Mouse (Mus musculus) cerebellum, adult 2 months (tissue): Measurements from ENCODE around the gene Slc39a2. TPM values are rescaled to one million over a fixed set of nuclear protein-coding genes. Genes with fewer than 3 reads are reported as not detected.
"Not testable (repeated sequence)": the region's sequence is repeated elsewhere in the genome, so short reads cannot be mapped to it uniquely, and the experiment has no call there.

Source experiments
- DNase-seq, 2 experiments: peaks; one replicate each; pipeline ENCODE4 v3.0.0; 2021
- H3K27ac ChIP-seq: fragments of 200-500 bp; 2 replicates; pipeline ENCODE4 v1.5.1; 2012; ENCODE audit warnings: low read length, control low read depth, inconsistent platforms; ENCODE audit not compliant: insufficient read depth
- H3K27me3 ChIP-seq: fragments of 200-500 bp; 2 replicates; pipeline ENCODE4 v1.6.1; 2012; ENCODE audit warnings: inconsistent platforms, mild to moderate bottlenecking, low read length, moderate library complexity; ENCODE audit not compliant: control insufficient read depth, insufficient read depth
- H3K4me1 ChIP-seq: fragments of 200-500 bp; 2 replicates; pipeline ENCODE4 v1.6.1; 2011; ENCODE audit warnings: low read length; ENCODE audit not compliant: control insufficient read depth, insufficient read depth
- H3K4me3 ChIP-seq: fragments of 200-500 bp; replicated peaks from 2 replicates; pipeline ENCODE3; 2011; ENCODE audit warnings: mild to moderate bottlenecking, low read depth, low read length, control low read depth; ENCODE audit not compliant: insufficient read depth
- CTCF ChIP-seq: fragments of 200-500 bp; IDR thresholded peaks from 2 replicates; pipeline ENCODE4 v1.5.1; 2011; ENCODE audit warnings: low read depth, mild to moderate bottlenecking, control low read depth, low read length, moderate library complexity, borderline replicate concordance; ENCODE audit not compliant: insufficient read depth
- POLR2A ChIP-seq: fragments of 200-500 bp; IDR thresholded peaks from 2 replicates; pipeline ENCODE4 v1.6.1; 2011; ENCODE audit warnings: low read length, control low read depth, borderline replicate concordance; ENCODE audit not compliant: insufficient read depth
- WGBS: fragments of 180-500 bp; shearing (Covaris S2); methylation state at CpG from one replicate; pipeline ENCODE4 v1.1.7; 2018; 5-methylcytosine and 5-hydroxymethylcytosine counted together
- polyA plus RNA-seq: library from polyadenylated mRNA; depleted of rRNA; stranded (reverse); fragments of >200 nt; gene quantifications from 2 replicates; pipeline ENCODE4 v1.2.3, GENCODE M21; 2012; rRNA removed

Slc39a2 gene
- 13.8 and 15.0 TPM in 2 replicates for polyA plus RNA-seq

DNA sequence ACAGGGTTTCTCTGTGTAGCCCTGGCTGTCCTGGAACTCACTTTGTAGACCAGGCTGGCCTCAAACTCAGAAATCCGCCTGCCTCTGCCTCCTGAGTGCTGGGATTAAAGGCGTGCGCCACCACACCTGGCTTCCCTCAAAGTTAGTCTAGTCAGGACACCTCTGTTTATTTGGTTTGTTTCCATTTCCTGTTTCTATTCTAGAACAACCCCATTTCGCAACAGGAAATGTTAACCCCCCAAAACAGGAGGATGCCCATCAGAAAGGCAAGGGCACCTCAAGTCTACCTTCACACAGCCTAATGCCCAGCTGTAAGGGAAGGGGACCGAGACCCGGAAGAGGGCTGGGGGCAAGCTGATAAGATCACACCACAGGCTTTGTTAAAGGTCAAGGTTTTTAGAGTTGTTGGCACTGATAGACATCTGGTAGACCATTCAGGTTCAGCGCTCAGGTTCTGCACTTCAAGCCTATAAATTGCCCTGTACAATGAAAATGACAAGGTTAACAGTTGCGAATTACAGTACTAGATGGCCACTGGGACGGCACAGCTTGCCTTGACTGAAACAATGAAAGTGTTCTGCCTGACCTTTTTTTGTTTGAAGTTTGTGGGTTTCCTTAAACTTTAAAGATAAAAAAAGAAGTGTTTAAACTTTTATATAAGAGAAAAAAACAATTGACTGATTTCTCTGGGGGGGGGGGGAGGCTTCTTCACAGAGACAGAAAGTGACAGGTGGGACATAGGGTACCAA is at the start of gene Slc39a2:
TSS of gene Slc39a2 (plus strand) at position 699 of the 749 bp plus-strand sequence.
- 92% methylated on average over 9 of the region's 9 CpGs for WGBS
- TF ChIP-seq POLR2A (no peak), CTCF (no peak)

DNA sequence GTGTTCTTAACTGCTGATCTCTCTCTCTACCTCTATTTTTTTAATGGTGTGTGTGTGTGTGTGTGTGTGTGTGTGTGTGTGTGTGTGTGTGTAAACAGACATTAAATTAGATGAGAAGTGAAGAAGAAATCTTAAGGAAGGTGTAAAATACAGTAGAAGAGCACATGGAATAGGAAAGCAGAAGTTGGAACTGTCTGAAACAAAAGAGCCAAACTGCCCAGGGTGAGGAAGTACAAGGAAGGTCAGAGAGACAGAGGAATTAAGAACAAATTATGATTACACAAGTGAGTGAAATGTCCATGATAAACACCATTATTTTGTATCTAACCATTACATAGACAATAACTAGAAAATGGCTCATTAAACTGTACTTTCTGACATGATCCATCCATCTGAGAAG is 48.8 kb upstream of the Slc39a2 start:
- no peaks in the 10 kb centered on the region for H3K27me3 ChIP-seq
- no peaks in the 10 kb centered on the region for H3K4me1 ChIP-seq
- no peak overlapping the region for H3K27ac ChIP-seq
- TF ChIP-seq CTCF (no peak), POLR2A (no peak)
- no peak for DNase-seq
- no peak overlapping the region for H3K4me3 ChIP-seq

More for the DNA sequence above, at the start of gene Slc39a2:
- H3K27ac ChIP-seq = no peak within 1 kb of the TSS
- H3K4me3 ChIP-seq = no peak within 1 kb of the TSS
- DNase-seq = no peak
- no peaks in the 10 kb centered on the region for H3K4me1 ChIP-seq
- no peaks in the 10 kb centered on the region for H3K27me3 ChIP-seq

DNA sequence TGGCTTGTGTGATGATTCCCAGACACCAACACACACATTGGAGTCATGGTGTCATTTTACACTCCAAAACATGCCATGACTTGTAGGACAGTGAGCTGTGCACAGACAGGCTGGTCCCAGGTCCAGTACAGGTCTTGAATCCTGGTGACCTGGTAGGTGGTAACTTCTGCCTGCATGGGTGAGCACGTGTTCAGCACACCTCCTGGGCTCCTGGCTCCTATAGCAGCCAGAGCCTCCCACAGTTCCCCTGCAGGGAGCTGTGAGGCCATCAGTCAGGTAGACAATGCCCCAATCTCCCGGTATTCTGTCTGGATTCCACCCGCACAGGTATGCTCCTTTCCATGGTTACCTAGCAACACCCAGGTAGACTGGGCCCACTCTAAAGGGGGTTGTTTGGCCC is 46.1 kb upstream of the Slc39a2 start:
- no peaks in the 10 kb centered on the region for H3K4me1 ChIP-seq
- no peak overlapping the region for H3K4me3 ChIP-seq
- TF ChIP-seq POLR2A (no peak), CTCF (no peak)
- no peak for DNase-seq
- H3K27me3 ChIP-seq = no peaks in the 10 kb centered on the region
- WGBS = 62% methylated on average over 3 of the region's 3 CpGs
- no peak overlapping the region for H3K27ac ChIP-seq

DNA sequence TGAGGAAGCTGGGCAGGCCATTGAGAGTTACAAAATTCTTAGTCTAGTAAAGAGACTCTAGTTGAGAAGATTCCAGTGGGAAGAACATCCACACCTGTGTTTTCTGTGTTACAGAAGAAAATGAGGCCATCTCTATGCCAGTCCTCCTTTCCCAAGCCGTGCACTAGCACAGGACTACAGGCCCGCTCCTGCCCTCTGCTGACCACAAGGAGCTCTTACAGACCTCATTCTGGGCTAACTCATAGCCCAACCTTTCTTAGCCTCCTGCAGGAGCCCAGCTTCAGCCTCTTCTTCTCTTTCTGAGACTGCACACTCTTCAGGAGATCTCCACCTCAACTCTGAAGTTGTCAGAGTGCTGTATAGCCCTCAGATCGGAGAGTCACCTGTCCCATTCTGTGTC is 41.7 kb upstream of the Slc39a2 start:
- H3K4me1 ChIP-seq, H3K4me3 ChIP-seq, H3K27me3 ChIP-seq, DNase-seq, H3K27ac ChIP-seq: not testable (repeated sequence)
- WGBS = 41% methylated on average over 3 of the region's 3 CpGs

DNA sequence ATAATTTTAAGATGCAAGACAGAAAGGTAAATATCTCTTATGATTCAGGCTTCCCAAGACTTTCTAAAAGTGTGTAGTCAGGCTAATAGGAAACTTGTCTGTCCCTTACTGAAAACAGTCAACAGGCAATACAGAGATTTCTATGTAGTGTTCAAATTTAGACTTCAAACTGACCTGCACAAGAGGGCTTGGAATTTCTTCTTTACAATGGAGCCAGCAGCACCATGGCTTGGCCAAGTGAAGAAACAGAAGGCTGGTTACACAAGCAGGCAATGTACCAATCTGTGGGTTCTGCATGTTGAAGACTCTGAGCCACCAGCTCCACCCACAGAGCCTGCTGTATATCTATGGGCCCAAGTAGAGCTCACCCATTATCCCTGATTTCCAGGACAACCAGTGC is 39.3 kb upstream of the Slc39a2 start, which contains the start of gene Ear6:
TSS of gene Ear6 (plus strand) at position 301 of the 400 bp plus-strand sequence.
- TF ChIP-seq CTCF (no peak), POLR2A (no peak)
- Histone ChIP-seq H3K27me3 (no peaks in the 10 kb centered on the region), H3K4me3 (no peak within 1 kb of the TSS), H3K27ac (no peak within 1 kb of the TSS), H3K4me1 (no peaks in the 10 kb centered on the region)
- no peak for DNase-seq

DNA sequence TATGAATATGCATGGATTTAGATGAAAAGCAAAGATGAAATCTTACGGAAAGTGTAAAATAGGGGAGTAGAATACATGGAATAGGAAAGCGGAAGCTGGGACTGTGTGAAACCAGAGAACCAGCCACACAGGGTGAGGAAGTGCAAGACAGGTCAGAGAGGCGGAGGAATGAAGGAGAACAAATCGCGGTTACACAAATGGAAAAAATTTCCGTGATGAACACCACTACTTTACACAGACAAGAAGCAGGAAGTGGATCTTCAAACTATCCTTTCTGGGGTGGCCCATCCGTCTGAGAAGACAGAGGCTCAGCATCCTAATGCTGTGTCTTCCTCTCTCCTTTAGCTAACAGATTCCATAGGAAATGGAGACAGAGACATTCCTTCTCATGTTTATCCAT is 37.4 kb upstream of the Slc39a2 start:
- H3K4me3 ChIP-seq, H3K27ac ChIP-seq, H3K4me1 ChIP-seq, DNase-seq, H3K27me3 ChIP-seq: not testable (repeated sequence)
- 85% methylated on average over 7 of the region's 7 CpGs for WGBS

DNA sequence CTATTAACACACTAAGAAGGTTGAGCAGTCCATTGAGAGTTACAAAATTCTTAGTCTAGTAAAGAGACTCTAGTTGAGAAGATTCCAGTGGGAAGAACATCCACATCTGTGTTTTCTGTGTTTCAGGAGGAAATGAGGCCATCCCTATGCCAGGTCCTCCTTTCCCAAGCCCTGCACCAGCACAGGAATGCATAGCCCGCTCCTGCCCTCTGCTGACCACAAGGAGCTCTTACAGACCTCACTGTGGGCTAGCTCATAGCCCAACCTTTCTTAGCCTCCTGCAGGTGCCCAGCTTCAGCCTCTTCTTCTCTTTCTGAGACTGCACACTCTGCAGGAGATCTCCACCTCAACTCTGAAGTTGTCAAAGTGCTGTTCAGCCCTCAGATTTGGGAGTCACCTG is 29.1 kb upstream of the Slc39a2 start:
- WGBS = 11% methylated on average over 1 of the region's 1 CpGs
- H3K27me3 ChIP-seq, H3K4me3 ChIP-seq, H3K4me1 ChIP-seq, DNase-seq, H3K27ac ChIP-seq: not testable (repeated sequence)
- TF ChIP-seq CTCF = peak; percentile 43; the same call in 1 of the 2 replicates

DNA sequence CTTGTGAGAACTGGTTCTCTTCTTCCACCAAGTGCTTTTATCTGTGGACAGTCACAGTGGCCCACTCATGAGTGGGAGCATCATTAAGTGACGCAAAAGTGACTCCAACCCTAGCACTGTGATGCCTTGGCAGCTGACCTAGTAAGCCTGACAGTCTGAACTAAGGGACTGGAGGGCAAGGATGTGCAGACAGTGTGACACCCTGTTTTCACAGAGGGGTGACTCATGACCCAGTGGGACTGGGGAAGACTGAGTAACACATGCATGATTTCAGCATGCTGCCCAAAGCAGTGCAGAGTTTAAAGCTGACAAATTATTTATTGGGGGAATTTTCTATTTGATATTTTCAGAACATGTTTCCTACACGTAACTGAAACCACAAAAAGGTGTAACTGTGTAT is 21.9 kb upstream of the Slc39a2 start:
- Histone ChIP-seq H3K27ac (no peak overlapping the region), H3K4me3 (no peak overlapping the region), H3K27me3 (no peaks in the 10 kb centered on the region), H3K4me1 (no peaks in the 10 kb centered on the region)
- no peak for DNase-seq
- TF ChIP-seq POLR2A (no peak), CTCF (no peak)
- 75% methylated on average over 2 of the region's 2 CpGs for WGBS
